Mouse (Mus musculus) liver, embryonic 14.5 days (tissue): ENCODE measurements around the gene Rimklb. TPM values are rescaled to one million over a fixed set of nuclear protein-coding genes. Genes with fewer than 3 reads are reported as not detected.

ENCODE experiments used
- ATAC-seq: fragments of 200-750 bp; cut with Nextera tagmentation; 2 replicates; pipeline ENCODE4 v1.8.0; 2017; ENCODE audit warnings: moderate number of reproducible peaks, mild to moderate bottlenecking, moderate library complexity; ENCODE audit not compliant: insufficient read depth
- DNase-seq, 3 experiments: peaks; one replicate each; pipeline ENCODE4 v3.0.0-alpha.2; 2012 to 2013; ENCODE audit warnings: low read depth in 3 of 3, low spot score in 3 of 3
- H3K27ac ChIP-seq: fragments of 300-500 bp; sonication (generic); 2 replicates; pipeline ENCODE4 v1.5.1; 2014; ENCODE audit warnings: moderate library complexity, mild to moderate bottlenecking, control low read depth, inconsistent platforms
- H3K27me3 ChIP-seq: fragments of 300-500 bp; sonication (generic); 2 replicates; pipeline ENCODE4 v1.6.1; 2014; ENCODE audit warnings: mild to moderate bottlenecking, low read length, moderate library complexity; ENCODE audit not compliant: control insufficient read depth, insufficient read depth
- H3K36me3 ChIP-seq: fragments of 300-500 bp; sonication (generic); replicated peaks from 2 replicates; pipeline ENCODE4 v1.6.1; 2014; ENCODE audit warnings: low read depth; ENCODE audit not compliant: control insufficient read depth, insufficient read depth
- H3K4me1 ChIP-seq, 2 experiments: fragments of 200-500 bp in 1 of 2; fragments of 300-500 bp in 1 of 2; sonication (generic) in 1 of 2; replicated peaks; 2 replicates each; pipeline ENCODE4 v1.6.1; 2012 to 2014; ENCODE audit warnings: antibody characterized with exemption in 1 of 2, inconsistent platforms in 1 of 2, low read length in 1 of 2; ENCODE audit not compliant: control insufficient read depth in 2 of 2, insufficient read depth in 2 of 2
- H3K4me2 ChIP-seq: fragments of 300-500 bp; sonication (generic); 2 replicates; pipeline ENCODE4 v1.6.1; 2014; ENCODE audit warnings: low read depth, mild to moderate bottlenecking, control low read depth, moderate library complexity
- H3K4me3 ChIP-seq, 2 experiments: fragments of 200-500 bp in 1 of 2; fragments of 300-500 bp in 1 of 2; sonication (generic) in 1 of 2; 2 replicates each; pipeline ENCODE4 v1.5.1; 2012 to 2014; ENCODE audit warnings: low read depth in 2 of 2, low read length in 2 of 2, mild to moderate bottlenecking in 2 of 2, control low read depth in 1 of 2, inconsistent platforms in 1 of 2, moderate library complexity in 1 of 2; ENCODE audit not compliant: insufficient read depth in 1 of 2
- H3K9ac ChIP-seq: fragments of 300-500 bp; sonication (generic); replicated peaks from 2 replicates; pipeline ENCODE4 v1.6.1; 2014; ENCODE audit warnings: mild to moderate bottlenecking, control low read depth, moderate library complexity
- H3K9me3 ChIP-seq: fragments of 300-500 bp; sonication (generic); 2 replicates; pipeline ENCODE4 v1.6.1; 2016; ENCODE audit warnings: low read length, mixed read lengths; ENCODE audit not compliant: control insufficient read depth
- CTCF ChIP-seq: IDR thresholded peaks from 2 replicates; pipeline ENCODE4 v1.5.1; 2016; ENCODE audit warnings: antibody characterized with exemption, low read depth, control low read depth
- EP300 ChIP-seq: IDR thresholded peaks from 2 replicates; pipeline ENCODE4 v1.6.1; 2016; ENCODE audit warnings: antibody characterized with exemption, low read depth
- WGBS: fragments of 180-500 bp; shearing (Covaris S2); extraction: QIAGEN DNeasy Blood & Tissue Kit; methylation state at CpG from one replicate; pipeline ENCODE4 v1.1.7; 2014; ENCODE audit not compliant: insufficient replicate concordance; 5-methylcytosine and 5-hydroxymethylcytosine counted together
- polyA plus RNA-seq, 2 experiments: library from polyadenylated mRNA; depleted of rRNA in 1 of 2; stranded (reverse) in 1 of 2; unstranded in 1 of 2; fragments of >200 nt; fragmentation: Nextera tagmentation in 1 of 2; extraction: Ambion mirVana in 1 of 2; gene quantifications; 2 replicates each; pipeline versions ENCODE4 v1.2.1 to v1.2.3; 2012 to 2014

Gene Rimklb
- polyA plus RNA-seq, 2 experiments: 0.74 to 1.1 TPM

- 76% methylated on average over 7 of the region's 7 CpGs for WGBS
- no peak for ATAC-seq
- Histone ChIP-seq H3K4me2 (no peak overlapping the region), H3K4me3 (no peak overlapping the region), H3K9ac (no peak overlapping the region), H3K9me3 (no peaks in the 10 kb centered on the region), H3K27ac (no peak overlapping the region), H3K27me3 (no peaks in the 10 kb centered on the region), H3K4me1 (no peaks in the 10 kb centered on the region; a peak in 1 of 4 replicates), H3K36me3 (no peaks in the 10 kb centered on the region)
- TF ChIP-seq EP300 (no peak), CTCF (no peak)
- no peak for DNase-seq
Measured at GRCm38 (mm10) chr6:122417015-122417414, 81.5 kb downstream of the Rimklb start.

GRCm38 (mm10) chr6:122416347-122416746, 82.2 kb downstream of the Rimklb start:
- 41% methylated on average over 4 of the region's 4 CpGs for WGBS
- no peak for DNase-seq

GRCm38 (mm10) chr6:122411281-122411680, 87.3 kb downstream of the Rimklb start:
- Histone ChIP-seq H3K4me3 (no peak overlapping the region), H3K27ac (no peak overlapping the region), H3K27me3 (no peaks in the 10 kb centered on the region), H3K4me1 (no peaks in the 10 kb centered on the region; a peak in 1 of 4 replicates), H3K36me3 (no peaks in the 10 kb centered on the region), H3K9ac (no peak overlapping the region), H3K4me2 (no peak overlapping the region), H3K9me3 (no peaks in the 10 kb centered on the region)
- no peak for ATAC-seq
- WGBS: 70% methylated on average over 8 of the region's 8 CpGs
- DNase-seq: no peak
- TF ChIP-seq EP300 (no peak), CTCF (no peak)

More at GRCm38 (mm10) chr6:122416347-122416746, 82.2 kb downstream of the Rimklb start:
- Histone ChIP-seq H3K9ac (no peak overlapping the region), H3K36me3 (no peaks in the 10 kb centered on the region), H3K4me2 (no peak overlapping the region), H3K27me3 (no peaks in the 10 kb centered on the region), H3K4me1 (no peaks in the 10 kb centered on the region; a peak in 1 of 4 replicates), H3K9me3 (no peaks in the 10 kb centered on the region), H3K27ac (no peak overlapping the region), H3K4me3 (no peak overlapping the region)
- ATAC-seq: no peak
- TF ChIP-seq EP300 (no peak), CTCF (no peak)

- no peak overlapping the region for H3K4me3 ChIP-seq
- peak in 1 of 3 experiments; percentile 31 for DNase-seq
- WGBS: 8% methylated on average over 3 of the region's 3 CpGs
- no peaks in the 10 kb centered on the region; the same call in 1 of the 2 replicates for H3K27me3 ChIP-seq
- no peaks in the 10 kb centered on the region for H3K36me3 ChIP-seq
- no peak for ATAC-seq
- H3K4me2 ChIP-seq: no peak overlapping the region
- no peaks in the 10 kb centered on the region for H3K9me3 ChIP-seq
- no peaks in the 10 kb centered on the region for H3K4me1 ChIP-seq
- no peak overlapping the region for H3K9ac ChIP-seq
- H3K27ac ChIP-seq: no peak overlapping the region
- TF ChIP-seq CTCF: peak; percentile 74
- TF ChIP-seq EP300: no peak
Measured at GRCm38 (mm10) chr6:122402240-122402639, 96.3 kb downstream of the Rimklb start.

GRCm38 (mm10) chr6:122400263-122400662, 98.3 kb downstream of the Rimklb start:
- Histone ChIP-seq H3K36me3 (no peaks in the 10 kb centered on the region), H3K9me3 (peaks cover 3% of the 10 kb centered on the region; the same call in 1 of the 2 replicates), H3K4me2 (no peak overlapping the region), H3K27me3 (no peaks in the 10 kb centered on the region), H3K4me3 (no peak overlapping the region), H3K4me1 (peaks cover 0 to 7% of the 10 kb centered on the region in 2 experiments; a peak in 2 of 4 replicates), H3K27ac (no peak overlapping the region), H3K9ac (no peak overlapping the region)
- no peak for ATAC-seq
- WGBS: 75% methylated on average over 9 of the region's 9 CpGs
- TF ChIP-seq CTCF (no peak), EP300 (no peak)
- DNase-seq: no peak

Other genes with a start within 250 kb of the Rimklb start
- gene Klrg1, start 215.9 kb downstream of the Rimklb start, polyA plus RNA-seq (2012; rRNA removed): not detected in 2 replicates
- gene Klrg1, start 215.9 kb downstream of the Rimklb start, polyA plus RNA-seq (2014; fragmentation: Nextera tagmentation; extraction: Ambion mirVana): not detected in 2 replicates
- 36.5 and 48.1 TPM in 2 replicates for gene M6pr, start 190.0 kb downstream of the Rimklb start, polyA plus RNA-seq (2012; rRNA removed)
- gene M6pr, start 190.0 kb downstream of the Rimklb start, polyA plus RNA-seq (2014; fragmentation: Nextera tagmentation; extraction: Ambion mirVana): 84.2 and 95.4 TPM in 2 replicates
- 2.2 and 2.3 TPM in 2 replicates for gene Phc1, start 158.2 kb downstream of the Rimklb start, polyA plus RNA-seq (2012; rRNA removed)
- gene Phc1, start 158.2 kb downstream of the Rimklb start, polyA plus RNA-seq (2014; fragmentation: Nextera tagmentation; extraction: Ambion mirVana): 1.8 and 1.9 TPM in 2 replicates
- gene Mfap5, start 7.1 kb upstream of the Rimklb start, polyA plus RNA-seq (2012; rRNA removed): 0.11 TPM in 2 replicates
- not detected in 2 replicates for gene Mfap5, start 7.1 kb upstream of the Rimklb start, polyA plus RNA-seq (2014; fragmentation: Nextera tagmentation; extraction: Ambion mirVana)
- gene Aicda, start 55.0 kb upstream of the Rimklb start, polyA plus RNA-seq (2012; rRNA removed): not detected in 2 replicates
- not detected in 2 replicates for gene Aicda, start 55.0 kb upstream of the Rimklb start, polyA plus RNA-seq (2014; fragmentation: Nextera tagmentation; extraction: Ambion mirVana)
- 3.9 and 4.3 TPM in 2 replicates for gene Apobec1, start 103.7 kb upstream of the Rimklb start, polyA plus RNA-seq (2012; rRNA removed)
- gene Apobec1, start 103.7 kb upstream of the Rimklb start, polyA plus RNA-seq (2014; fragmentation: Nextera tagmentation; extraction: Ambion mirVana): 3.6 and 4.2 TPM in 2 replicates
- gene Gdf3, start 111.3 kb upstream of the Rimklb start, polyA plus RNA-seq (2012; rRNA removed): 1.5 and 1.6 TPM in 2 replicates
- gene Gdf3, start 111.3 kb upstream of the Rimklb start, polyA plus RNA-seq (2014; fragmentation: Nextera tagmentation; extraction: Ambion mirVana): 2.2 and 2.8 TPM in 2 replicates
- gene Dppa3, start 127.6 kb upstream of the Rimklb start, polyA plus RNA-seq (2012; rRNA removed): not detected in 2 replicates
- not detected in 2 replicates for gene Dppa3, start 127.6 kb upstream of the Rimklb start, polyA plus RNA-seq (2014; fragmentation: Nextera tagmentation; extraction: Ambion mirVana)
- gene Nanog, start 208.7 kb upstream of the Rimklb start, polyA plus RNA-seq (2012; rRNA removed): 0.01 TPM in 1 of 2 replicates, not detected in the other
- not detected in 2 replicates for gene Nanog, start 208.7 kb upstream of the Rimklb start, polyA plus RNA-seq (2014; fragmentation: Nextera tagmentation; extraction: Ambion mirVana)